Mouse (Mus musculus) hindbrain, postnatal 0 days (tissue): Measurements from ENCODE around the gene Flywch2. TPM values are rescaled to one million over a fixed set of nuclear protein-coding genes. Genes with fewer than 3 reads are reported as not detected.

Experiments used
- ATAC-seq: fragments of 200-750 bp; cut with Nextera tagmentation; 2 replicates; pipeline ENCODE4 v1.8.0; 2017; ENCODE audit warnings: mild to moderate bottlenecking, moderate TSS enrichment, moderate library complexity
- DNase-seq: peaks from one replicate; pipeline ENCODE4 v3.0.0-alpha.2; 2015; ENCODE audit warnings: low spot score
- H3K27ac ChIP-seq: fragments of 300-500 bp; sonication (generic); 2 replicates; pipeline ENCODE4 v1.5.1; 2014; ENCODE audit warnings: mild to moderate bottlenecking
- H3K27me3 ChIP-seq: fragments of 300-500 bp; sonication (generic); 2 replicates; pipeline ENCODE4 v1.6.1; 2014; ENCODE audit warnings: low read length, mixed read lengths; ENCODE audit not compliant: insufficient read depth
- H3K36me3 ChIP-seq: fragments of 300-500 bp; sonication (generic); 2 replicates; pipeline ENCODE4 v1.6.1; 2014; ENCODE audit warnings: low read length, mixed read lengths; ENCODE audit not compliant: insufficient read depth
- H3K4me1 ChIP-seq: fragments of 300-500 bp; sonication (generic); 2 replicates; pipeline ENCODE4 v1.6.1; 2014; ENCODE audit warnings: antibody characterized with exemption, low read length, mixed read lengths; ENCODE audit not compliant: insufficient read depth
- H3K4me2 ChIP-seq: fragments of 300-500 bp; sonication (generic); 2 replicates; pipeline ENCODE4 v1.6.1; 2014; ENCODE audit warnings: low read depth, mild to moderate bottlenecking, low read length, moderate library complexity, mixed read lengths
- H3K4me3 ChIP-seq: fragments of 300-500 bp; sonication (generic); 2 replicates; pipeline ENCODE4 v1.5.1; 2014; ENCODE audit warnings: low read length
- H3K9ac ChIP-seq: fragments of 300-500 bp; sonication (generic); replicated peaks from 2 replicates; pipeline ENCODE4 v1.6.1; 2014; ENCODE audit warnings: mild to moderate bottlenecking, low read length, moderate library complexity, mixed read lengths
- H3K9me3 ChIP-seq: fragments of 300-500 bp; sonication (generic); 2 replicates; pipeline ENCODE4 v1.6.1; 2016; ENCODE audit warnings: low read length, mixed read lengths
- CTCF ChIP-seq: IDR thresholded peaks from 2 replicates; pipeline ENCODE4 v1.5.1; 2016; ENCODE audit warnings: antibody characterized with exemption, control low read depth, low read depth
- WGBS: fragments of 180-500 bp; shearing (Covaris S2); extraction: QIAGEN DNeasy Blood & Tissue Kit; methylation state at CpG from one replicate; pipeline ENCODE4 v1.1.7; 2014; 5-methylcytosine and 5-hydroxymethylcytosine counted together
- polyA plus RNA-seq: library from polyadenylated mRNA; unstranded; fragments of >200 nt; fragmentation: Nextera tagmentation; extraction: Ambion mirVana; gene quantifications from 2 replicates; pipeline ENCODE4 v1.2.1, GENCODE M21; 2015
- total RNA-seq: library from RNA; depleted of rRNA; stranded (reverse); fragments of >200 nt; gene quantifications from 2 replicates; pipeline ENCODE4 v1.2.3, GENCODE M21; 2014

Gene Flywch2
- total and polyA plus RNA-seq, 2 experiments from 2014 or later = 83.8 to 123 TPM

DNA sequence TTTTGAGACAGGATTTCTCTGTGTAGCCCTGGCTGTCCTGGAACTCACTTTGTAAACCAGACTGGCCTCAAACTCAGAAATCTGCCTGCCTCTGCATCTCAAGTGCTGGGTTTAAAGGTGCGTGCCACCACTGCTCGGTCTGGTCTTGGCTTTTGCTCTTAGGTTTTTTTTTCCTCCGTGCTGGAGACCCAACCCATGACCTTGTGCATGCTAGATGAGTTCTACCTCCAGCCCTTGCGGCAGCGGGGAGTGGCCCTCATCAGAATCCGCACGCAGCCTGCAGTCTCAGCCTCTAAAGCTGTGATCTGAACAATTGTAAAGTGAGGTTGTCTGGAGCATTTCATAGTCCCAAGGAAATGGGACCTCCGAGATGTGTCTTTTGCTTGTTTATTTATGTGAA lies 9.4 kb upstream of the Flywch2 start:
- DNase-seq (no peak), ATAC-seq (no peak)
- Histone ChIP-seq H3K27ac (no peak overlapping the region), H3K9ac (no peak overlapping the region), H3K4me2 (no peak overlapping the region), H3K36me3 (no peaks in the 10 kb centered on the region), H3K27me3 (no peaks in the 10 kb centered on the region), H3K9me3 (no peaks in the 10 kb centered on the region), H3K4me3 (no peak overlapping the region), H3K4me1 (peaks cover 9% of the 10 kb centered on the region)
- WGBS = 94% methylated on average over 8 of the region's 8 CpGs
- TF ChIP-seq CTCF = no peak

GRCm38 (mm10) chr17:23791079-23791357 lies 5.1 kb upstream of the Flywch2 start:
- no peak for TF ChIP-seq CTCF
- WGBS = 34% methylated on average over 2 of the region's 2 CpGs
- no peaks in the 10 kb centered on the region for H3K36me3 ChIP-seq
- no peaks in the 10 kb centered on the region for H3K27me3 ChIP-seq
- peak overlapping the region; percentile 46 for H3K4me3 ChIP-seq
- H3K9me3 ChIP-seq = no peaks in the 10 kb centered on the region
- DNase-seq = peak; percentile 32
- H3K9ac ChIP-seq = peak overlapping the region; percentile 75
- no peak for ATAC-seq
- peak overlapping the region; percentile 86 for H3K4me2 ChIP-seq
- peak overlapping the region; percentile 91 for H3K27ac ChIP-seq
- H3K4me1 ChIP-seq = peaks cover 17% of the 10 kb centered on the region

DNA sequence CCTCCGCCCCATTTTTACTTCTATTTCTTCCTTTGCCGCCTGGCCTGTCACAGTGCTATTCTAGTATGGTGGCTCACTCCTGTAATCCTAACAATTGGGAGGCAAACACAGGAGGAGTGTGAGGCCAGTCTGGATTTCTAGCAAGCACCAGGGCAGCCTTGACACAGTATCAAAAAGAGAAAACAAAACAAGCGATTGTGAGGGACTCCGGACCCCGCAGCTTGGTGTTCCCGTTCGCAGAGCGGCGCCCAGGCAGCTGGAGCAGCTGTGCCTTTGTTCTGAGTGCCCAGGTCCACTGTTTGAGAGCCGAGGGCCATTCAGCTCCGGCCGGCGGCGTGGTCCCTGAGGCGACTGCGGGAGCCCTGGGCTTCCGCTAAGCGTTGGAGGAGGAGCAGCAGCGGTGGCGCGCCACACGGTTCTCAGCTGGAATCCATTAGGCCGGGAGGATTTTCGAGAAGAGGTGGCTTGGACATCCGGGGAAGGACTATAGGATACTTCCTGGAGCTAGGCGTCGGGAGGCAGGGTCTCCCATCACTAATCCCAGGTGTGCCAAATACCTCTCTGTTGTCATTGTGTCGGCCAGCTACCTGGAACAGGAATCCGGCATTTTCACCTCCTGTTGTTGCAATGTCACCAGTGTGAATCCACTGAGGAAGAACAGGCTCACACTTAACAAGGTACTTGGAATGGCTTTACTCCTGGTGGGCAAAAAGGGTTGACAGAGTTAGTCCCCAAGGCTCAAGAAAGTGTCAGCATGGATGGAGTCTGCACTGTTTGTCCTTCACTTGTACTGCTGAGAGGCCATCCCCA lies 4.6 kb upstream of the Flywch2 start, which contains the start of gene Srrm2:
Gene Srrm2, plus strand, starts transcription at position 264 of the 810 bp plus-strand sequence.
- no peaks in the 10 kb centered on the region for H3K9me3 ChIP-seq
- H3K27ac ChIP-seq = peak within 1 kb of the TSS; percentile 91
- peak; percentile 16; the same call in 1 of the 2 replicates for ATAC-seq
- no peaks in the 10 kb centered on the region for H3K27me3 ChIP-seq
- H3K36me3 ChIP-seq = no peaks in the 10 kb centered on the region
- peak within 1 kb of the TSS; percentile 46 for H3K4me3 ChIP-seq
- peak within 1 kb of the TSS; percentile 75 for H3K9ac ChIP-seq
- TF ChIP-seq CTCF = no peak; the same call in 1 of the 2 replicates
- peak; percentile 68 for DNase-seq
- peaks cover 17% of the 10 kb centered on the region for H3K4me1 ChIP-seq
- WGBS = 2% methylated on average over 29 of the region's 29 CpGs
- peak within 1 kb of the TSS; percentile 86 for H3K4me2 ChIP-seq

DNA sequence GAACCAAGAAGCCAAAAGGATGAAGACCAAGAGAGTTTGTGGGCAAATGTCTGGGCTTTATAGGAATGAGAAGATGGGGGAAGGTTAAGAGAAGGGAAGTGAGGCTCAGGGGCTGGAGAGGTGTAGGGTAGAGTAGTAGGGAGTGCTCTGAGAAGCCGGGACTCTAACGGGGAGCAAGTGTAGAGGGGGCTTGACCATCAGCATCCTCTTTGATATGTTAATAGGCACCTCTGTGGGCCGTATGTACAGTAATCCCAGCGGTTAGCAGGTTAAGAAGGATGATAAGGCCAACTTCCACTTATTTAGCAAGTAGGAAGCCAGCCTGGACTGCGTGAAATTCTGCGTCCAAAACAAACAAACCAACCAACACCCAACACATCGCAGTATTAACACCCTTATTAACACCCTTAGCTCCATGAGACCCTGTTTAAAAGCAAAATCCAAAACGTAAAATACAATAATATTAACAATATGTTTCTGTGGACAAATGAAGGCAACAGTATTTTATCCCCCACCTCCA lies 3.9 kb upstream of the Flywch2 start:
- Histone ChIP-seq H3K4me1 (peaks cover 17% of the 10 kb centered on the region), H3K4me3 (peak overlapping the region; percentile 46), H3K27ac (peak overlapping the region; percentile 91), H3K9me3 (no peaks in the 10 kb centered on the region), H3K27me3 (no peaks in the 10 kb centered on the region), H3K9ac (peak overlapping the region; percentile 75), H3K4me2 (peak overlapping the region; percentile 86), H3K36me3 (no peaks in the 10 kb centered on the region)
- ATAC-seq (no peak), DNase-seq (peak; percentile 18)
- no peak for TF ChIP-seq CTCF
- 19% methylated on average over 8 of the region's 8 CpGs for WGBS

- H3K4me2 ChIP-seq = no peak overlapping the region
- no peak overlapping the region for H3K27ac ChIP-seq
- no peaks in the 10 kb centered on the region for H3K27me3 ChIP-seq
- no peak for TF ChIP-seq CTCF
- H3K36me3 ChIP-seq = no peaks in the 10 kb centered on the region
- 91% methylated on average over 4 of the region's 4 CpGs for WGBS
- H3K9ac ChIP-seq = no peak overlapping the region
- ATAC-seq = no peak
- H3K4me3 ChIP-seq = no peak overlapping the region
- no peaks in the 10 kb centered on the region for H3K9me3 ChIP-seq
- no peak for DNase-seq
- H3K4me1 ChIP-seq = peaks cover 17% of the 10 kb centered on the region
Measured at GRCm38 (mm10) chr17:23788973-23789372, 3.1 kb upstream of the Flywch2 start.

GRCm38 (mm10) chr17:23786510-23786931 lies 640 bp upstream of the Flywch2 start:
- TF ChIP-seq CTCF = no peak
- Histone ChIP-seq H3K9ac (peak overlapping the region; percentile 66), H3K4me3 (peak overlapping the region; percentile 42), H3K27ac (peak overlapping the region; percentile 91), H3K9me3 (no peaks in the 10 kb centered on the region), H3K4me1 (peaks cover 17% of the 10 kb centered on the region), H3K36me3 (no peaks in the 10 kb centered on the region), H3K27me3 (no peaks in the 10 kb centered on the region), H3K4me2 (peak overlapping the region; percentile 60)
- ATAC-seq = peak; percentile 72
- peak; percentile 80 for DNase-seq
- WGBS = 11% methylated on average over 13 of the region's 13 CpGs

GRCm38 (mm10) chr17:23783352-23783751 lies 2.5 kb downstream of the Flywch2 start:
- Histone ChIP-seq H3K9me3 (no peaks in the 10 kb centered on the region), H3K4me2 (no peak overlapping the region), H3K36me3 (no peaks in the 10 kb centered on the region), H3K27me3 (no peaks in the 10 kb centered on the region), H3K9ac (no peak overlapping the region), H3K4me1 (no peaks in the 10 kb centered on the region), H3K27ac (no peak overlapping the region), H3K4me3 (no peak overlapping the region)
- TF ChIP-seq CTCF = no peak
- DNase-seq (no peak), ATAC-seq (no peak)
